Mouse (Mus musculus): ENCODE results near the gene Cib4.

The Cib4 gene

GRCm38 (mm10) chr5:30571820-30572219 lies 26.2 kb upstream of the Cib4 start:
- DNase-seq (ENCODE audit: low read depth): no peak

GRCm38 (mm10) chr5:30568479-30568878 lies 22.8 kb upstream of the Cib4 start:
- no peak for DNase-seq (ENCODE audit: low read depth)

DNA sequence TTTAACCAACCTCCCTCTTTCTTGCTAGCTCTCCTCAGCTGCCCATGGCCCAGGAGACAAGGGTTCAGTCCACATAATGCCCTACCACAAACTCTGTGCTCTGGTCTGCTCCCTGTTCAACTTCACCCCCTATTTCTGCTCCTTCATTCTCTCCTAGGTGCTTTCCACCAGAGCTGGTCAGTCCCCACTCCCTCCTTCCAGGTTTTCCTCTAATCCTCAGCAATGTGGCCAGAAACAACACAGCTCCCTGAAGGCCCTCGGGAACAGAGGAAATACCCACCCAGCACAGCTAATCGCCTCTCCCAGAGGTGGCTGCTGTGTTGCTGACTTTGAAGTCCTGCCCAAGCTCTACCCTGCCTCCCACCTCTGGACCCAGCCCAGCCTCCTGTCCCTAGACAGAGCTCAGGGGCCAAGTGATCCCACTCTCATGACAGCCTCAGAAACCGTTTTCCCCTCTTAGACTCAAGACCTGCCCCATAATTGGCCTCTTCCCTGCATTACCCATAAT lies 14.4 kb upstream of the Cib4 start:
- DNase-seq (ENCODE audit: low read depth): no peak

GRCm38 (mm10) chr5:30559421-30559820 lies 13.8 kb upstream of the Cib4 start:
- no peak for DNase-seq (ENCODE audit: low read depth)

- peak; percentile 16 for DNase-seq (ENCODE audit: low read depth)
Measured at GRCm38 (mm10) chr5:30556284-30556683, 10.6 kb upstream of the Cib4 start.

DNA sequence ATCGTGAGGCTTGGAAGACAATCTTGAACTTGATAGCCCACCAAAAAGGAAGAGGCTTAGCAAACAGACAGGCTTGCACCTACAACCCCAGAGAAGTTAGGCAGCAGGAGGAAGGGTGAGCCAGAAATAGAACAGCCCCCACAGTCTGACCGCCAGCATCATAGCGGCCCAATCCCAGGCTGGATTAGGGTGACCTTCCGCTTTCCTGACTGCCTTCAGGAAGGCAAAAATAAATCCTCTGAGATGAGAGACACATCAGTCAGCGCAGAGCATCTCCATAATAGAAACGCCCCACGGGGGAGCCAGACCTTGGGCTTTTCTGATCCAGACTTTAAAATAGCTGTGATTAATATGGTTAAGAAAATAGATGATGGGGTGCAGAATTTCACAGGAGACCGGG lies 9.3 kb upstream of the Cib4 start:
- no peak for DNase-seq (ENCODE audit: low read depth)

DNA sequence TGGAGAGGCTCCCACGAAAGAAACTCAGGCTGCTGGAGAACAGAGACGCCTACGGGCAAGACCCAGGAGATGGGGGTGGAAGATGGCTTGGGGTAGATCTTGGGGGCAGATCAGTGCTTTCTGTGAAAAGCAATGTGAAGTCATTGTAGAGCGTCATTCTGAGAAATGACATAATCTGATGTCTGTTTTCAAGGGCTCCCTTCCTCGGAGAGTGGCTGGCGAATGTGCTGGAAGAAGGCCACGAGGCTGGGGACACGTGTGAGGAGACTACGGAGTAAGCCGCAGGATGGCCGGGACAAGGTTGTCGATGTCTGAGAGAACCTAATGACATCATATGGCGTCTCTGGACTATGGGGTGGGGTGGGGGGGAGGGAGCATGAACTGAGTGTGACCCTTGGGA lies 8.3 kb upstream of the Cib4 start:
- DNase-seq (ENCODE audit: low read depth): no peak

DNA sequence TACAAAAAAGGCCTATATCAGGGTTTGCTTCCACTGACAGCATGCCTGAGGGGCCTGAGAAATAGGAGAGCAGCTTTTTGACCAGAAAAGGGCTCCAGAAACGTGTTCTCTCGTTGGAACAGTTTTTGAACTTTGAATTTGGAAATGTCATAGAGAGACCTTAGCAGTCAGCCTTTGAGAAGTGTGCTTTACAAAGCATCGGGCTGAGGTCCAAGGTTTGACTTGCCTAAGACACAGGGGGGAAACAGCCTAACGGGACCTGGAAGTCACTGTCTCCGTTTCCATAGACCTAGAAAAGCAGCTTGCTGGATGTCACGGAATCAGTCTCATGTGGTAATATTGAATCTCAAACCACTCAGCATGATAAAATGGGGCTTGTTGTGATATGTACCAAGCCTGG lies 6.4 kb upstream of the Cib4 start:
- DNase-seq (ENCODE audit: low read depth): no peak

- DNase-seq (ENCODE audit: low read depth): no peak
Measured at GRCm38 (mm10) chr5:30551022-30551638, 5.5 kb upstream of the Cib4 start.

- peak; percentile 35 for DNase-seq (ENCODE audit: low read depth)
Measured at GRCm38 (mm10) chr5:30550334-30551021, 4.8 kb upstream of the Cib4 start.

DNA sequence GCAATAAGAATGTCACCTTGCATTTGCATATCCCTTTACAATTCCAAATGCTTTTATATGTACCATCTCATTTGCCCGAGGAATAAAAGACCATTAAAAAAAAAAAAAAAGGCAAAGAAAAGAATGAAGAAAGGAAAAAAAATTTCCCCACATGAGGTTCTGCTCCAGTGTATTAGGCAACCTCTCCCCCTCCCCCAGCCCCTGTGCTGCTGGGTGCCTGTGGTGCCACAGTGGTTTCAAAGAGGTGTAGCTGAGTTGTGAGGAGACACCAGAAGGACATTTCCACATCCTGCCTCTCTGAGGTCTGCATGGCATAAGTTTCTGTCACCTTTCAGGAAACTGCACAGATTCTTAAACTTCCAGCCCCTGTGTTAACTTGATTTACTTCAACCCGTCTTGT lies 3.0 kb upstream of the Cib4 start:
- DNase-seq (ENCODE audit: low read depth): no peak

GRCm38 (mm10) chr5:30536051-30536570 lies 9.5 kb downstream of the Cib4 start:
- no peak for DNase-seq (ENCODE audit: low read depth)

DNA sequence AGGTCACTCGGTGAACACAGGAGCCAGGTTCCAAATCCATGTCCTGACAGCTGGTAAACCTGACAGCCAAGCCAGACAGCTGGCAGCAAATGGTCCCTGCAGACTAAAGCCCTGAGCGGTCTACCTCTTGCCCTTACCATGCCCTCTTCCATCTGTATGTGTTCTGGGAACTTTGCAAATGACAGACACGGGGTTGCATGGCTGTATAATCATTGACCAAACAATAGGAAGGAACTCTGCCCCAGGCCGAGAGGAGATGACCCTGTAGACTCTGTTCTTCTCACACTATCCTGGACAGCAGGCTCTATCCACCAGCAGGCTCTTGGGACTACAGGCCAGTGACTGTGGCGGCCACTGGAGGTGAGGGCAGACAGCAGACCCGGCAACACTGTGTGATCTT lies 11.0 kb downstream of the Cib4 start:
- no peak for DNase-seq (ENCODE audit: low read depth)

DNA sequence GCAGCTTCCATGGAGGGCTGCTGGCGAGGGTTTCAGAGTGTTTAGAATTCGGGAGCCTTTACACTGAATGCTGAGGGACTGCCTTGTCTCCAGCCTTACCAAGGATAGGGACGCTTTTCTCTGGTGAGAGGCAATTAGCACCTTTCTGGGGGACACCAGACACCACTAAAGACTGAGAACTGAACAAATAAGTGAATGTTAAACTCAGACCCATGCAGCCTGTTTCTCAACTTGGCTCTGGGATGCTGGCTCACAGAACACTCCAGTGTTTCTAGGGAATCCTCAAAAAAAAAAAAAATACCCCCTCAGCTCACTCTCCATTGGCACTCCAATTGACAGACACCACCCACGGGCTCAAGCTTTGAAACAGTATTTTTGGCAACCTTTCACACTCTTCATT lies 16.7 kb downstream of the Cib4 start:
- no peak for DNase-seq (ENCODE audit: low read depth)

- no peak for DNase-seq (ENCODE audit: low read depth)
Measured at GRCm38 (mm10) chr5:30527129-30527528, 18.5 kb downstream of the Cib4 start.

DNA sequence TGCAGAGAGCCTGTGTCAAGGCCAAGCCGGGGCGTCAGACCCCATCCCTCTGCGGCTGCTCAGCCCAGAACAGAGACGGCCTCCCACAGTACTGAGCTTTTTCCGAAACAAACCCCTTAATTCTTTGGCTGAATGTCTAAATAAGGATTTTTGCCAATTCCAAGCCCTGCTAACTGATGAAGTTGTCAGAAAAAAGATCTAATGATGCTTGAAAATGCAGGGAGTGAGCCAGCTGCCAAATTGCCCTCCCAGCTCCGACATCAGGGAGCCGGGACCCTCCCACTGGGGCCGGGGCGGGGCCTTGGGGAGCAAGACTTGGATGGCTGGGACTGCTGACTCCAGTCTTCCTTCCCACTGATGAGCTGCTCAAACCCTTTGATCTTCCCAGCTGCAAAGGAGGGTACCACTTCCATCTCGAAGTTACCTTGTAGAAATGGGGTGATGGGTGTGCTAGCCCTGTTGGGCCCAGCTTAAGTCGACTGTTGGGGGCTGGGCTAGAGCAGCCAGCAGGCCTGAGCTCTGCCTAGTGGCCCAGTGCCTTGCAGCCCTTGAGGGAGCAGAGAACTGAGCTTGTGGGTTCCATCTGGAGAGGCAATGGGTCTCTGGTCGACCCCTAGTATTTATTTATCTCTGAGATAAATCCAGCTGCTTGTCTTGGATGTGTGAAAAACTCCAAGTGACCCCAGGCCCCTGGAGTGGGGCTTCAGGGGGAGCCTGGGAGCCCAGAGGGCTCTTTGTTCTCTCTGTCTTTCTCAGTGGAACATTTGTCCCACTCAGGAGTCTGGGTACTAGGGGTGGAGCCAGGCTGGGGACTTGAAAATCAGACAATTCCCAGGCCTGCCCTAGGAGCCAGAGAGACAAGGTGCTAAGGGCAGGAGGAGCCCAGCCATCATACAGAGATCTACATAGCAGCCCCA lies 19.5 kb downstream of the Cib4 start:
- no peak for DNase-seq (ENCODE audit: low read depth)

DNA sequence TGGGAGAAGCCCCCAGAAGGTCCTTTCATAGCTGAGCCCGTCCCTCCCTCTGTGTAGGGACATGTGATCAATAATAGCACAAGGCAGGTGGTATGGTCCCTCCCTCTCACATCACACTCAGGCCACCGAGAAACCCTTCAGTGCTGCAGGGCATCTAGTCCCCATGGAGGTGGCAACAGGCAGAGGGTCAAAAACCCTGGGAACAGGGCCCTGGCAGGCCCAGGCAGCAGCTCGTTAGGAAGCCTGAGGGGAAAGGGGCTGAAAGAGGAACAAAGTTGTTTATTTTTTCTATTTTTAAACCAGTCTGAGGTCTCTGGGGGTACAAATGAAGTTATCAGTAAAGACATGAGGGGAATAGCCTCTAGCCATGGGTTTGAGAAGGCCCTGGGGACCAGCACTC lies 21.4 kb downstream of the Cib4 start:
- DNase-seq (ENCODE audit: low read depth): no peak

DNA sequence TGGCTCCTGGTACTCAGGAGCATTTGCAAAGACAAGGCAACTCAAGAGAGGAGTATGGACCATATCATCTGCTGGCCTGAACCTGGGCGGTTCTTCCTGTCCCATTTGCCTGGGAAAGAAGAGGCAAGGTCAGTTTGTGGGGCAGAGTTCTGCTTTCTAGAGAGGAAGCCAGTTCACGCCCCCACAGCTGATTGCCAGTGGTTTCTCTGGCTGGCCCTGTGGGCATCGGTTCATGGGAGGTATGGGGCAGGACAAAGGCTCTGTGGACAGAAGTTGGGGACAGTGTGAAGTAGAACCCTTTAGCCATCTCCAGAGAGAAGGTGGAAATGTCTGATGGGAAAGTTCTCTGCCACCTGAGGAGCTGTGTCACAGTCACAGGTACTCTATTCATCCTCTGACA lies 22.5 kb downstream of the Cib4 start:
- DNase-seq (ENCODE audit: low read depth): no peak

DNA sequence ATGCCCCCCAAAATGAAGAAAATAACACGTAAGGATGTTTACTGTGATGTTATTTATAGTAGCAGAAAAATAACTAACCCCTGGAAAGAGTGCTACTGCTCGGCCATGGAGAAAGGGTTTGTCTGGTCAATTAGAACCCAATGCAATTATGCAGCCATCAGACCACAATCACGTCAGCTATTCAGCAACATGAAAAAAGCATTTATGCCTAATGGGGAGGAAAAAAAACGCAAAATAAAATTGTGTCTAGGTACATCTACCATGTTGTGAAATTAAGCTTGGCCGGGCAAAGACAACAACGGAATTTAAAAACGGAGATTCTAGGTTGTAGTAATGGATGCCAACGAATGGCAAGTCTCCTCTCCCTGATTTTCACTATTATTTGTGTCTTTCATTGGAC lies 23.2 kb downstream of the Cib4 start:
- DNase-seq (ENCODE audit: low read depth): no peak

DNA sequence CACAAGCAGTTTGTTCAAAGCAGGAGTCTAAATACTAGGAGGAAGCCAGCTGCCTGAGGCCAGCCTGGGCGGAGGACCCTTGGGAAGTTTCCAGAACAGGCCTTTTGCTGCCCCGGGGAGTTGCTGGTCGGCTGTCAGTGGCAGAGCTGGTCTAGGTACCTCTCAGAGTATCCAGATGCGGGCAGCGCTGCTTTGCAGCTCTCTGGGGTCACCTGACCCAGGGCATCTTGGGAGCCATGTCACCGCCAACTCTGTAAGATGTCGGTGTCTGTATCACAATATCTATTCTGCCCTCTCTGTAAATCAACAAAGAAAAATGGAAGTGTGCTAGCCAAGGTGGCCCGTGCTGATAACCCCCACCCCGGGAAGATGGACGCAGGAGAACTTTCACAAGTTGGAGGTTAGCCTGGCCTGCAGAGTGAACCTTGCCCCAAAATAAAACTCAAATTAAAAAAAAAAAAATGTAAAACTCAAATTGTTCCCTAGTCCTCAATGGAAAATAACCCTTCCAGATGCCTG lies 25.4 kb downstream of the Cib4 start:
- no peak for DNase-seq (ENCODE audit: low read depth)

DNA sequence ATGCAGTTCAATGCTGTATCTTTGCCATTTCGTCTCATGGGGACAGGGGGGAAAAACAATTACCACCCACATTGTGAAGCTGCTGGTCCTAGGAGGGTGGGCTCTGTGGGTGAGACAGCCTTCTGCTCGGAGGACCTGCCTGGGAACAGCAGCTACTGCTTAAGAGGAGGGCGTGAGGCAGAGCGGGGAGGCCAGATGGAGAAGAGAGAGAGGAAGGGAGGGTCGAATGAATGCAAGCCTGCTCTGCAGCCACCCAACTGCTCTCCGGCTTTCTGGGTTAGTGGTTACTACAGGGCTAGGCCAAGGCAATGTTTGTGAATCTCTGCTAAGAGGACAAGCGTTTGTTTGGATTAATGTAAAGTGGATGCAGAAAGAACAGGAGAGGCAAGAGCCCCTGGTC lies 26.1 kb downstream of the Cib4 start:
- DNase-seq (ENCODE audit: low read depth): no peak

GRCm38 (mm10) chr5:30518547-30518946 lies 27.1 kb downstream of the Cib4 start:
- DNase-seq (ENCODE audit: low read depth): no peak
